Mouse (Mus musculus): ENCODE measurements around the gene AC153137.1.
"Not testable (repeated sequence)": the region's sequence is repeated elsewhere in the genome, so short reads cannot be mapped to it uniquely, and the experiment has no call there.

Gene AC153137.1

GRCm38 (mm10) chr1:30977868-30978267 lies at the start of gene AC153137.1:
Gene AC153137.1, minus strand, starts transcription at chr1:30977968.
- DNase-seq = not testable (repeated sequence)

DNA sequence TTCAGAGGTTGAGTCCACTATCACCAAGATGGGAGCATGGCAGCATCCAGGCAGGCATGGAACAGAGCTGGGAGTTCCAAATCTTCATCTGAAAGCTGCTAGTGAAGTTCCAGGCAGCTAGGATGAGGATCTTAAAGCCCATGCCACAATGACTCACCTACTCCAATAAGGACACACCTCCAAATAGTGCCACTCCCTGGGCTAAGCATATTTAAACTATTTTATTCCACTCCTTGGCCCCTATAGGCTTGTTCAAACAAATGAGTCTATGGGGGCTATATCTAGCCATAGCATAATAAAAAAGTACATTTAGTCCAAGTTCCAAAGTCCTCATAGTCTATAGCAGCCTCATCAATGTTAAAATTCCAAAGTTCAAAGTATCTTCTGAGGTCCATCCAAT lies 45.4 kb upstream of the AC153137.1 start:
- no peak for DNase-seq

DNA sequence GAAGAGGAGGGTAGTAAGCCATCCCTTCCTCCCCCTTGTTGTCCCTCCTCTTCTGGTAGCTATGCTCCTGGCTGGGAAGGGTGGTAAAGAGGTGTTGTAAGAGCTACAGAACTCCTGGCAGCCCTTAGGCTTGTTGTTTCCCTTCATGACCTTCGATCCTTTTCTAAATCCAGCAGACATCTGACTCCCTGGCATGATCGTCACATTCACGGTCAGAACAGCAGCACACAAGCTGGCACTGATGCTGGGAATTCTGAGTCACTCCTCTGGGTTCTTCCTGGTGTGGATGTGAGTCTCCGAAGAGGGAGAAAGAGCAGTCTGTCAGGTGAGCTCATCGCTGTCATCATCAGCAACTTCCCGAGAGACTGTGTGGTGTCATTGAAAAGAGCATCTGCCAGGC lies 41.5 kb upstream of the AC153137.1 start:
- peak; percentile 45 for DNase-seq

GRCm38 (mm10) chr1:31017377-31017776 lies 39.6 kb upstream of the AC153137.1 start:
- peak; percentile 12 for DNase-seq

DNA sequence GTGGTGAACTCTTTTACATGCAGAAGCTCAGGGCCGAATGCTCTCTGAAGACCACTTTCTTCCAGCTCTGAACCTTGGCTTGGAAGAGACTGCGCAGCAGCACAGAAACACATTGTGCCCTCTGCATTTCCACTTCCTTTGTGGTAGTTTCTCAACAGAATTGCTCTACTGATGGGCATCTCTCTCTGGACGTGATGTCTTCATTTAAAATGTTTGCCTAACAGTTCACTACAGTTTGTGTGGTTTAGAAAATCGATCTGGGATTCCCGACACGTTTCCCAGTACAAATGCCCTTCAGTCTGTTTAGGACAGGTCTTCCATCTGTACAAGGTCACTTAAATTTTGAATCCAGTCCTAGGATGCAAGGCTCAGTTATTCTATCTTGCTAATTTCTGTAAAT lies 38.3 kb upstream of the AC153137.1 start:
- DNase-seq = no peak

- DNase-seq = no peak
These were observed 37.5 kb upstream of the AC153137.1 start for GRCm38 (mm10) chr1:31015261-31015660.

GRCm38 (mm10) chr1:30977239-30977638 lies 529 bp downstream of the AC153137.1 start:
- not testable (repeated sequence) for DNase-seq

DNA sequence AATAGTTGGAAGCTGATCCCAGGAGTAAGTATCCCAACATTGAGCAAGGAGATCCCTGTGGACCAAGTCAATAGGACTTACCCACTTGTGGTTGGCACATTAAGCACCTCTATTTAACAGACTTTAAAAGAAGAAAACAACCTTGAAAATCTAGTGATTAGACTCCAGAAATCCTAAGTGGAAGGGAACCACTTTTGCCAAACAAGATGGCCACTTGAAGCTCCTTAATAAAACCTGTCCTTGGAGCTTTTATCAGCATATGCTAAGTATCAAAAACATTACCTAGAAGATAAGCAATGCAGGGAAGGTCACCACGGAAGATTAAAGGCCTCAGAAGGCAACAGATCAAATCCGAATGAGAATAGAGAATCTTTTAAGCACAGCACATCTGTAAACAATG lies 26.0 kb downstream of the AC153137.1 start:
- no peak for DNase-seq

- DNase-seq = no peak
These were observed 27.3 kb downstream of the AC153137.1 start for GRCm38 (mm10) chr1:30950456-30950835.

- DNase-seq = peak; percentile 98
These were observed 27.9 kb downstream of the AC153137.1 start for GRCm38 (mm10) chr1:30949710-30950455.

DNA sequence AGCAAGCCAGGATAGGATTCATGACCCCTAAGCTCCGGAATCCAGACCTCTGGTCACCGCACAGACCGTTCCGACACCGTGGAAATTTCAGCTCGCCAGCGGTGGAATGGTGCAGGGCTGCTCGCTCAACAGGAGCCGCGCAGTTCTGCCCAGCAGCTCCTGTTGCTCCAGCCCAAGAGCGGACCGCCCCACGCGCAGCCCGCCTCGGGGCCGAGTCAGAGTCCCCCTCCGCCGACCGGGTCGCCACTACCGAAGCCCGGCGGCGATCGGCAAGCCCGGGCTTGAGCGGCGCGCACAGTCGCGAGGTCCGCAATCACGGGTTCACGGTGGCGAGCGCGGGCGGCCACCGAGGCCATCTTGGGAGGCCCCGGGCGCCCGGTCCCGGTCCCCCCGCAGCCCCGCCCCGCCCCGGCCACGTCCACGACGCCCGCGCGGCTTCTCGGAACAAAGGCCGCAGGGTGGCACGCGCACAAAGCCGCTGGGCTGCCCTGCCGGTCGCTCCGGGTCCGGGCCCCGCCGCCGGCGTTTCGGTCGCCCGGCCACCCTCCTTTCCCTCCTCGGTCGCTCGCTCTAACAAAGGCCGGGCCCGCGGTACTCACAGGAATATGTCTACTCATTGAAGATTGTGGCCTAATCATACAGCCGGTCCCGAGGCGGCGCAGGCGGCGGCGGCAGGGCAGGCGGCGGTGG lies 28.7 kb downstream of the AC153137.1 start:
- DNase-seq = peak; percentile 76

DNA sequence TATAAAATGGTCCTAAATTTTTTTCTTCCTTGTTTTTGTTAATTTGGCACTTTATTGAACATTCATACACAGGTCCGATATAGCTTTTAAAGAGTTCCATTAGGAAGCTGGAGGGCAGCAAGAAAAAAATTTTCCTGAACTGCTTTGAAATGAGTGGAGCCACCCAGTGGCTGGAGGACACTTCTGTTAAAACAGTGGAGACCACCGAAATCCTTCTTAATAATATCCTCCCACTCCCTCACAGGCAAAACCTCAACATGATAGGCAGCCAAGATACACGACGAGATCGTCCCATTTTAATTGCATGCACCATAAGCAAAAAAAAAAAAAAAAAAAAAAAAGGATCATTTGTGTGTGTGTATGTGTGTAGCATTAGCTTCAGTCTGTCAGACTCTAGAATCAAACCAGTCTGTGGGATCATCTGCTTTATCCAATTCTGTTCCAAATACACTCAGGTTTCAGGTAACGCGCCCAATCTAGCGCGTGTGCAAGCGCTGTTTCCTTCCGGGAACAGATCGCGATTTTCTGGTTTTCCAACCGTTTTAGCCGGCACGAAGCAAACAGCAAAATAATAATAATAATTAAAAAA lies 29.3 kb downstream of the AC153137.1 start:
- peak; percentile 8 for DNase-seq

DNA sequence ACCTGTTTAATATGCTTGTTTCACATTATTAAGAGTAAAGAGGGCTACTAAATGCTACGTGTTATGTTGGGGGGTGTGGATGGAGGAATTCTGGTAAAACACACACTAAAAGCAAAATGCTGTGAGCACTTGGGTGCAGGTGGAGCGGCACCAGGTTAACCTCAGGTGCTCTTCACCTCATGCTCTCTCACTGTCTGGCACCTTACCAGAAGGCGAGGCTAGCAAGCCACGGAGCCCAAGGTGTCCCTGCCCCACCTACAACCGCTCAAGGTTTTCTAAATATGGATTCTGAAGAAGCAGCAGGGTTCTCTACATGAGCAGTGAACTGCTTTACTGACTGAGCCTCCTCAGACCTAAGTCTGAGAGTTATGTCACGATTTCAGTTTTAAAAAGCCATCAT lies 32.6 kb downstream of the AC153137.1 start:
- DNase-seq = no peak

GRCm38 (mm10) chr1:30940571-30940970 lies 37.2 kb downstream of the AC153137.1 start:
- DNase-seq = no peak

DNA sequence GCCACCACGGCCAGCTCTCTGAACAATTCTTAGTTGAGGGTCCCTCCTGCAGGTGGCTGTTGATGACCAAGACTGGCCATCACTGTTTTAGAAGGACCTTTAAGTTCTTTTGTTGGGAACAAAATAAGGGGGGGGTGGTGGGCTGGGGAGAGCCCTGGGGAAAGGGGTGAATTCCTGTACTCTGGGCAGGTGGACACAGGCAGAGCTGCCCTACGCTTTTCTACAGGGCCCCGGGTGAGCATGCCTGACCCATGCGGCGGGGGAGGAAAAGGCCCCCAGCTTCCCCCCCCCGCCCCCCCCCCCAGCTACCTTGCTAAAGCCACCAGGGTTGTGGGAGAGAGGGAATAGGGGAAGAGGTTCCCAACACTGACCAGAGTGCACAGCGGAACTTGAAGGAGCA lies 39.4 kb downstream of the AC153137.1 start:
- no peak for DNase-seq

DNA sequence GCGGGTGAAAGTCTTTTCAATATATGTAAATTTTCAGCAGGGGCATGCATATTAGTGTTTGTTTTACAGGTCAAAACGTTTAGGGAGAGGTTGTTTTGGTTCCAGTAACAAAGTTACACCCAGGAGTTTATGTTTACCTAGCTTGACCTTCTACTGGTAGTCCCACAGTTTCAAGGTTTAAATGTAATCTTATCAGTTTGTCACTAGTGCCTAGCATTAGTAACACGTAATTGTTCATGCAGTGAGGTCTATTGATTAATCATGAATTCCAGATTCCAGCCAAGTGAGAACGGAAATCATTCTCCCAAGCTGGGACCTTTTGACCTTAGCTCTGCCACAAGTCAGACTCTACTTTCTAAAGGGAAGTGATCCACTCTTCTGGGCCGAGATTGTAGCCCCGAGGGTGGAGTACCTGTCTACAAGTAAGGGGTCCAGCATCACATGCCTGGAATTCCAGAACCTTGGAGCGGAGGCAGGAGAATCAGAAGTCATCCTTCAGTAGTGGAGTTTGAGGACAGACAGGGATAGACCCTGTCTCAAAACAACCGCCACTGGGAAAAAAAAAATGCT lies 40.3 kb downstream of the AC153137.1 start:
- DNase-seq = no peak

DNA sequence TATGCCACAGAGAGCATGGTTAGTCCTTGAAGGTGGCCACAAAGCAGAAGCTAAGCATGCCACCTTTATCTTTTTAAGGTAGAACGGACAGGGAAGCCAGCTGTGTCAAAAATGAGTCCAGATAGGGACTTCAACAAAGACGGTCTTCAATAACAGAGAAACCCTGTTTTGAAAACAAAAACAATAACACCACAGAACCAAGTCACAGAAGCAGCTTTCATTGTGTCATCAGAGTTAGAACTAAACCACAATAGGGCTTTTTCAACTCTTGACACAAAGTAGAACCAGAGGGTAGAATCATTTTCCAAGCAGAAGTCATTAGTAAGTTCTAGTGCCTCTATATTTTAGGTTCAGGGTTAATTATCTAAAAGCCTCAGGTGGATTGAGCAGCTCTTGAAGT lies 41.3 kb downstream of the AC153137.1 start:
- no peak for DNase-seq

GRCm38 (mm10) chr1:30930823-30931222 lies 46.9 kb downstream of the AC153137.1 start:
- DNase-seq = peak; percentile 25

DNA sequence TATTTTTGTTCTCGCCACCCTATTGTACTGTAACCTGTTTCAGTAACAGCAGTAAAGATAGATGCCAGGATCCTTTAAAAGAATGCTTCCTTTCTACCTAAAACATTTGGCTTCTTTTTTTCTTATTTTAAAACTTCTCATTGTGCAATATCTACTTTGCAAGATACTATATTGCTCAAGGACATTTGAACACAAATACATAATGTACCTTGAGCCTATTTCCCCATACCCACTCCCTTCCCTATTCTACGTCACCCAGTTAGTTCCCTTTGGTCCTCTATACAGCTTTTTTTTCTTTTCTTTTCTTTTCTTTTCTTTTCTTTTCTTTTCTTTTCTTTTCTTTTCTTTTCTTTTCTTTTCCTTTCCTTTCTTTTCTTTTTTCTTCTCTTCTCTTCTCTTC lies 47.6 kb downstream of the AC153137.1 start:
- no peak for DNase-seq
